Mouse (Mus musculus) kidney, adult 2 months (tissue): ENCODE data around the gene Cdc7. TPM values are rescaled to one million over a fixed set of nuclear protein-coding genes. Genes with fewer than 3 reads are reported as not detected.

ENCODE experiments used
- DNase-seq: peaks from one replicate; pipeline ENCODE4 v3.0.0; 2021
- H3K27ac ChIP-seq: fragments of 200-500 bp; 2 replicates; pipeline ENCODE4 v1.5.1; 2012; ENCODE audit warnings: low read depth, low read length, control low read depth, inconsistent platforms; ENCODE audit not compliant: insufficient read depth
- H3K27me3 ChIP-seq: fragments of 200-500 bp; replicated peaks from 2 replicates; pipeline ENCODE4 v1.6.1; 2012; ENCODE audit warnings: mild to moderate bottlenecking, moderate library complexity, low read length, inconsistent platforms; ENCODE audit not compliant: control insufficient read depth, insufficient read depth
- H3K36me3 ChIP-seq: fragments of 200-500 bp; 2 replicates; pipeline ENCODE4 v1.6.1; 2012; ENCODE audit warnings: mild to moderate bottlenecking, moderate library complexity, low read length, inconsistent platforms; ENCODE audit not compliant: control insufficient read depth, insufficient read depth
- H3K4me1 ChIP-seq: fragments of 200-500 bp; 2 replicates; pipeline ENCODE4 v1.6.1; 2011; ENCODE audit warnings: low read length; ENCODE audit not compliant: control insufficient read depth, insufficient read depth
- H3K4me3 ChIP-seq: fragments of 200-500 bp; 2 replicates; pipeline ENCODE4 v1.5.1; 2011; ENCODE audit warnings: mild to moderate bottlenecking, low read depth, low read length, control low read depth; ENCODE audit not compliant: insufficient read depth
- CTCF ChIP-seq: fragments of 200-500 bp; conservative IDR thresholded peaks from 2 replicates; pipeline ENCODE4 v1.5.1; 2011; ENCODE audit warnings: low read depth, mild to moderate bottlenecking, control low read depth, low read length, moderate library complexity, mixed read lengths; ENCODE audit not compliant: insufficient read depth, insufficient read length
- POLR2A ChIP-seq: fragments of 200-500 bp; IDR thresholded peaks from one replicate; pipeline ENCODE4 v1.6.1; 2011; ENCODE audit warnings: low read depth, low read length, control low read depth
- WGBS: fragments of 180-500 bp; shearing (Covaris S2); methylation state at CpG from one replicate; pipeline ENCODE4 v1.1.7; 2018; 5-methylcytosine and 5-hydroxymethylcytosine counted together
- polyA plus RNA-seq: library from polyadenylated mRNA; depleted of rRNA; stranded (reverse); fragments of >200 nt; gene quantifications from 2 replicates; pipeline ENCODE4 v1.2.3, GENCODE M21; 2012; rRNA removed

Cdc7 gene
- polyA plus RNA-seq, 1 experiment = 1.2 TPM

DNA sequence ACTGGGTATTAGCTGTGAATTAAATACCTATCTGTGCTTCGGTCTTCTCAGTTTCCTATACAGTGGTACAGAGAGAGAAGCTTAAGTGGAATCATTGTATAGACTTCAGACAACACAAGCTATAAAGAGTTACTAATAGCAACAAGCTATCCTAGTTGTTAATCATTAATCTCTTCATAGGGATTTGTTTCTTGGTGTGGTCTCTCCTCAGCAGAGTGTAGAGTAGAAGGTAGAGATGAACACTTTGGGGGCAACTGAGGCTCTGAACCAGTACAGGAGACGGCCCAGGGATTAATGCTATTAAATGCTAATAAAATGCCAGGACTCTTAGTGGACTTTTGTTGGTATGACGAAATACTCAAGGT, 57.9 kb downstream of the Cdc7 start:
- WGBS = 93% methylated on average over 3 of the region's 3 CpGs
- H3K27me3 ChIP-seq = no peaks in the 10 kb centered on the region
- peaks cover 10% of the 10 kb centered on the region; the same call in 1 of the 2 replicates for H3K4me1 ChIP-seq
- no peak for TF ChIP-seq CTCF
- no peak for TF ChIP-seq POLR2A
- no peaks in the 10 kb centered on the region for H3K36me3 ChIP-seq
- H3K4me3 ChIP-seq = no peak overlapping the region
- H3K27ac ChIP-seq = no peak overlapping the region
- DNase-seq = no peak

GRCm38 (mm10) chr5:107023951-107024350, 59.8 kb downstream of the Cdc7 start:
- Histone ChIP-seq H3K4me3 (no peak overlapping the region), H3K36me3 (no peaks in the 10 kb centered on the region), H3K27ac (no peak overlapping the region), H3K27me3 (no peaks in the 10 kb centered on the region), H3K4me1 (peaks cover 10% of the 10 kb centered on the region; the same call in 1 of the 2 replicates)
- DNase-seq = peak; percentile 10
- TF ChIP-seq CTCF = no peak
- no peak for TF ChIP-seq POLR2A
- WGBS = 44% methylated on average over 5 of the region's 5 CpGs

- H3K27ac ChIP-seq = no peak overlapping the region
- 78% methylated on average over 5 of the region's 5 CpGs for WGBS
Observed at GRCm38 (mm10) chr5:107025371-107025770, 61.2 kb downstream of the Cdc7 start.

GRCm38 (mm10) chr5:107025809-107026208, 61.7 kb downstream of the Cdc7 start:
- H3K36me3 ChIP-seq = no peaks in the 10 kb centered on the region
- 71% methylated on average over 8 of the region's 8 CpGs for WGBS
- peak; percentile 41 for DNase-seq
- H3K4me1 ChIP-seq = 0 out of 2 replicates have a peak, but pooled peaks cover 1% of the 10 kb centered on the region
- TF ChIP-seq CTCF (no peak), POLR2A (no peak)
- H3K27me3 ChIP-seq = no peaks in the 10 kb centered on the region
- H3K27ac ChIP-seq = no peak overlapping the region
- H3K4me3 ChIP-seq = no peak overlapping the region

More at GRCm38 (mm10) chr5:107025371-107025770, 61.2 kb downstream of the Cdc7 start:
- no peak for TF ChIP-seq CTCF
- no peak for TF ChIP-seq POLR2A
- Histone ChIP-seq H3K4me1 (0 out of 2 replicates have a peak, but pooled peaks cover 5% of the 10 kb centered on the region), H3K36me3 (no peaks in the 10 kb centered on the region), H3K4me3 (no peak overlapping the region), H3K27me3 (no peaks in the 10 kb centered on the region)
- DNase-seq = no peak

DNA sequence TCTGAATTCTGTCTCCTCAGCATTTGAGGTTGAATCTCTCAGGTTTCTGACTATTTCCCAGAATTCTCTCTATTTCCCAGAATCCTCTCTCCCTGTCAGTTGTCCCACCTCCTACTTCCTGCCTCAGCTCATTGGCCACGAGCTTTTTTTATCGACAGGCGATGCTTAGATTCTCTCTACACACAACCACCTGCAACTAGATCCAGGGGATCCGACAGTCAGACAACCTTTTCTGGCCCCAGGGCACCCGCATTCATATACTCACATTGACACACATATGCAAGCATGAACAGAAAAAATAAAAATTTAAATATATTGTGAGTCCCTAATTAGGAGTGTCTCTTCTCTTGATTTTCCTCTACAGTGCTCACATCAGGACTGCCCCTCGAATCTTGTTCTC, 63.5 kb downstream of the Cdc7 start:
- TF ChIP-seq CTCF (no peak), POLR2A (no peak)
- Histone ChIP-seq H3K27ac (no peak overlapping the region), H3K36me3 (no peaks in the 10 kb centered on the region)

GRCm38 (mm10) chr5:107028557-107028956, 64.4 kb downstream of the Cdc7 start:
- Histone ChIP-seq H3K36me3 (no peaks in the 10 kb centered on the region), H3K27me3 (no peaks in the 10 kb centered on the region), H3K4me1 (no peaks in the 10 kb centered on the region), H3K4me3 (no peak overlapping the region), H3K27ac (no peak overlapping the region)
- TF ChIP-seq POLR2A = no peak
- no peak for TF ChIP-seq CTCF
- DNase-seq = no peak
- 60% methylated on average over 1 of the region's 1 CpGs for WGBS

More for the DNA sequence above, 63.5 kb downstream of the Cdc7 start:
- DNase-seq = no peak
- Histone ChIP-seq H3K4me1 (no peaks in the 10 kb centered on the region), H3K4me3 (no peak overlapping the region), H3K27me3 (no peaks in the 10 kb centered on the region)
- WGBS = 94% methylated on average over 6 of the region's 6 CpGs

- DNase-seq = no peak
- no peak overlapping the region for H3K27ac ChIP-seq
- no peaks in the 10 kb centered on the region for H3K27me3 ChIP-seq
- 57% methylated on average over 4 of the region's 4 CpGs for WGBS
- TF ChIP-seq POLR2A (no peak), CTCF (no peak)
- H3K4me1 ChIP-seq = no peaks in the 10 kb centered on the region
- no peak overlapping the region for H3K4me3 ChIP-seq
- no peaks in the 10 kb centered on the region for H3K36me3 ChIP-seq
Observed at GRCm38 (mm10) chr5:107029801-107030200, 65.7 kb downstream of the Cdc7 start.

GRCm38 (mm10) chr5:107030821-107031220, 66.7 kb downstream of the Cdc7 start:
- Histone ChIP-seq H3K4me1 (0 out of 2 replicates have a peak, but pooled peaks cover 2% of the 10 kb centered on the region), H3K36me3 (no peaks in the 10 kb centered on the region), H3K27me3 (no peaks in the 10 kb centered on the region), H3K4me3 (no peak overlapping the region), H3K27ac (no peak overlapping the region)
- TF ChIP-seq POLR2A (no peak), CTCF (no peak)
- DNase-seq = no peak
- WGBS = 94% methylated on average over 10 of the region's 10 CpGs

Other genes with a start within 250 kb of the Cdc7 start
- not detected in 2 replicates for gene Hfm1, start 38.0 kb upstream of the Cdc7 start, polyA plus RNA-seq